Mouse (Mus musculus) testis, adult 2 months (tissue): Measurements from ENCODE around the gene Glce.

Source experiments
- CTCF ChIP-seq: fragments of 200-500 bp; IDR thresholded peaks from 2 replicates; pipeline ENCODE4 v1.5.1; 2012; ENCODE audit warnings: low read depth, mild to moderate bottlenecking, inconsistent platforms, low read length, moderate library complexity; ENCODE audit not compliant: control insufficient read depth, insufficient read depth, insufficient replicate concordance
- POLR2A ChIP-seq: fragments of 200-500 bp; IDR thresholded peaks from 2 replicates; pipeline ENCODE4 v1.6.1; 2012; ENCODE audit warnings: low read depth, mild to moderate bottlenecking, inconsistent platforms, low read length, moderate library complexity; ENCODE audit not compliant: control insufficient read depth

DNA sequence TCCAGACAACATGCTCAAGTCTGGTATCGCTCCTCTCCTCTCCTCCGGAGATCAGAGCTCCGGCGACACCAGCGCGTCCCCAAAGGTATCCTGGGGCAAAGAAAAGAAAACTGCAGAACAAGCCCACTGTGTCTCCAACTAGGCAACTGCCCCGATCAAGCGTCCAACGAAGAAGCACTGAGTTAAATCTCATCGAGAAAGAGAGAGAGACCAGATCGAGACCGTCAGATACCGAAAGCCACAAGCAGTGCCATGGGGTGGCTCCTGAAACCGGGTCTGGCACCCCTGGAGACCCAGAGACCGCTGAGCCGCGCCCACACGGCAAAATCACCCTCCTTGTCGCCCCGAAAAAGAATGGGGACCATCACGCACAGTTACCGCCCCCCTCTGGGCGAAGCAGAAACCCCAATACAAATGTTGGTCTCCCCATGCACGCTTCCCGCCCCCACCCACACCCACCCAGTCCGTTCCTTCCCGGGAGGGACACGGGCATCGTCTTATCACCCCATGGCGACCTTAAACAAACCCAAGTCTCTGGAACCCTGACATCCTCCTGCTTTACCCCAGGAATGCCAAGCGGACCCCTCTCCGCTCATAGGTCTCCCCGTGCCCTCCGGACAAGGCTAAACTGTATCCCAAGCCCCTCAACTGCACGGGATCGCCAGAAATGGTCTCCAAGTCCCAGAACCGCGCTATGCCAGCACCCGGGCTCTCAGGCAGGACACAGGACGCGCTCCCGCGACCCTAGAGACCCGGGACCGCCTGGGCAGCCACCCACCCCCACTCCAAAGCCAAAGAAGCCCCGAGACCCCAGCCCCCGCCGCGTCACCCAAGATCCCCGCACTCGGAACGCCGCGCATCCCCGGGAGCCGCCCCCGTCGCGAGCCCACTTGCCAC lies 656 bp downstream of the Glce start:
- no peak for TF ChIP-seq CTCF
- no peak for TF ChIP-seq POLR2A
